Mouse (Mus musculus): ENCODE measurements at regions not wholly inside any gene's neighbourhood (a gene's known extent, or its start where the extent isn't known, plus 50 kb on each side); places are given as distances from the start of the nearest gene placed in this dataset.
A peak's percentile ranks its signal among the peaks of the same experiment; 100 is the strongest.

- peak; percentile 10 for DNase-seq
Observed at GRCm38 (mm10) chr11:112839721-112840494, 57.9 kb downstream of the Sox9 start.

GRCm38 (mm10) chr11:112840495-112840828 is 58.4 kb downstream of the Sox9 start:
- no peak for DNase-seq

- DNase-seq = no peak
Observed at GRCm38 (mm10) chr11:112844258-112844901, 62.4 kb downstream of the Sox9 start.

- no peak for DNase-seq
Observed at GRCm38 (mm10) chr11:112847146-112847545, 65.1 kb downstream of the Sox9 start.

GRCm38 (mm10) chr11:112847851-112848250 is 65.8 kb downstream of the Sox9 start:
- no peak for DNase-seq

- no peak for DNase-seq
Observed at GRCm38 (mm10) chr11:112849974-112850373, 68.0 kb downstream of the Sox9 start.

- no peak for DNase-seq
Observed at GRCm38 (mm10) chr11:112850532-112851272, 68.7 kb downstream of the Sox9 start.

- DNase-seq = no peak
Observed at GRCm38 (mm10) chr11:112851321-112851720, 69.3 kb downstream of the Sox9 start.

- no peak for DNase-seq
Observed at GRCm38 (mm10) chr11:112855975-112856374, 74.0 kb downstream of the Sox9 start.

- no peak for DNase-seq
Observed at GRCm38 (mm10) chr11:112859309-112859708, 77.3 kb downstream of the Sox9 start.

GRCm38 (mm10) chr11:112860797-112861196 is 78.8 kb downstream of the Sox9 start:
- DNase-seq = no peak

GRCm38 (mm10) chr11:112861233-112861632 is 79.2 kb downstream of the Sox9 start:
- DNase-seq = no peak

- DNase-seq = no peak
Observed at GRCm38 (mm10) chr11:112865836-112866235, 83.8 kb downstream of the Sox9 start.

GRCm38 (mm10) chr11:112869571-112869970 is 87.5 kb downstream of the Sox9 start:
- no peak for DNase-seq

GRCm38 (mm10) chr11:112870201-112871035 is 88.4 kb downstream of the Sox9 start:
- DNase-seq = no peak

GRCm38 (mm10) chr11:112872677-112873367 is 90.8 kb downstream of the Sox9 start:
- DNase-seq = no peak

GRCm38 (mm10) chr11:112874239-112874638 is 92.2 kb downstream of the Sox9 start:
- no peak for DNase-seq

- DNase-seq = no peak
Observed at GRCm38 (mm10) chr11:112876226-112876625, 94.2 kb downstream of the Sox9 start.

GRCm38 (mm10) chr11:112878436-112878835 is 96.4 kb downstream of the Sox9 start:
- no peak for DNase-seq

GRCm38 (mm10) chr11:112880736-112881135 is 98.7 kb downstream of the Sox9 start:
- no peak for DNase-seq

GRCm38 (mm10) chr11:112885336-112885940 is 103.4 kb downstream of the Sox9 start:
- no peak for DNase-seq

GRCm38 (mm10) chr11:112886139-112886538 is 104.1 kb downstream of the Sox9 start:
- DNase-seq = no peak

Measured in cerebellum, adult 11-12 months (tissue).